Mouse (Mus musculus) liver, embryonic 15.5 days (tissue): Measurements from ENCODE around the gene Mamstr. TPM values are rescaled to one million over a fixed set of nuclear protein-coding genes. Genes with fewer than 3 reads are reported as not detected.
A peak's percentile ranks its signal among the peaks of the same experiment; 100 is the strongest.

Experiments used
- ATAC-seq: fragments of 200-750 bp; cut with Nextera tagmentation; 2 replicates; pipeline ENCODE4 v1.8.0; 2017; ENCODE audit warnings: moderate number of reproducible peaks, mild to moderate bottlenecking, moderate library complexity; ENCODE audit not compliant: insufficient read depth
- H3K27ac ChIP-seq: fragments of 300-500 bp; sonication (generic); replicated peaks from 2 replicates; pipeline ENCODE4 v1.5.1; 2015; ENCODE audit warnings: mild to moderate bottlenecking, inconsistent platforms
- H3K27me3 ChIP-seq: fragments of 300-500 bp; sonication (generic); 2 replicates; pipeline ENCODE4 v1.6.1; 2015; ENCODE audit warnings: mild to moderate bottlenecking, inconsistent platforms
- H3K36me3 ChIP-seq: fragments of 300-500 bp; sonication (generic); replicated peaks from 2 replicates; pipeline ENCODE4 v1.6.1; 2015; ENCODE audit warnings: moderate library complexity, mild to moderate bottlenecking, inconsistent platforms
- H3K4me1 ChIP-seq: fragments of 300-500 bp; sonication (generic); replicated peaks from 2 replicates; pipeline ENCODE4 v1.6.1; 2015; ENCODE audit warnings: inconsistent platforms
- H3K4me2 ChIP-seq: fragments of 300-500 bp; sonication (generic); 2 replicates; pipeline ENCODE4 v1.6.1; 2015; ENCODE audit warnings: moderate library complexity, mild to moderate bottlenecking, inconsistent platforms
- H3K4me3 ChIP-seq: fragments of 300-500 bp; sonication (generic); replicated peaks from 2 replicates; pipeline ENCODE4 v1.5.1; 2015; ENCODE audit warnings: mild to moderate bottlenecking, inconsistent platforms
- H3K9ac ChIP-seq: fragments of 300-500 bp; sonication (generic); 2 replicates; pipeline ENCODE4 v1.6.1; 2015; ENCODE audit warnings: moderate library complexity, mild to moderate bottlenecking, inconsistent platforms
- H3K9me3 ChIP-seq: fragments of 300-500 bp; sonication (generic); replicated peaks from 2 replicates; pipeline ENCODE4 v1.6.1; 2016; ENCODE audit warnings: inconsistent platforms
- WGBS: fragments of 180-500 bp; shearing (Covaris S2); methylation state at CpG from one replicate; pipeline ENCODE4 v1.1.7; 2015; ENCODE audit warnings: mixed read lengths; ENCODE audit not compliant: insufficient replicate concordance; 5-methylcytosine and 5-hydroxymethylcytosine counted together
- polyA plus RNA-seq: library from polyadenylated mRNA; unstranded; fragments of >200 nt; fragmentation: Nextera tagmentation; extraction: Ambion mirVana; gene quantifications from 2 replicates; pipeline ENCODE4 v1.2.1, GENCODE M21; 2015

The Mamstr gene
- 0.91 and 1.2 TPM in 2 replicates for polyA plus RNA-seq

- peaks cover 17% of the 10 kb centered on the region for H3K27me3 ChIP-seq
- H3K9me3 ChIP-seq: no peaks in the 10 kb centered on the region
- peaks cover 16% of the 10 kb centered on the region for H3K4me1 ChIP-seq
- no peaks in the 10 kb centered on the region for H3K36me3 ChIP-seq
- no peak within 1 kb of the TSS for H3K27ac ChIP-seq
- no peak within 1 kb of the TSS for H3K4me3 ChIP-seq
- ATAC-seq: no peak
- 59% methylated on average over 19 of the region's 19 CpGs for WGBS
- no peak within 1 kb of the TSS for H3K9ac ChIP-seq
- H3K4me2 ChIP-seq: no peak within 1 kb of the TSS
Measured at GRCm38 (mm10) chr7:45639561-45640027, at the start of gene Mamstr. Gene Mamstr (plus strand): TSS chr7:45639977.

DNA sequence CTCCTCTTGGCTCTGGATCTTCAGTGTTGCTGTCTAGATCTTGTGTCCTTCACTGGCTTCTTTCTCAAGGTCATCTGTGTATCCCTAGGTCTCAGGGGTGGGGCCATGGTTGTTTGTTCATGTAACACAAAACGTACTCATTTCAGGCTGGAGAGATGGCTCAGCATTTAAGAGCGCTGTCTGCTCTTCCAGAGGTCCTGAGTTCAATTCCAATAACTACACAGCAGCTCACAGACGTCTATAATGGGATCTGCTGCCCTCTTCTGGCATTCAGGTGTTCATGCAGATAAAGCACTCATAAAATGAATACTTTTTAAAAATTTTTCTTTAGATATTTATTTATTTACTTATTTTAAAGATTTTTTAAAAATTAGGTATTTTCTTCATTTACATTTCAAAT, 48.9 kb upstream of the Mamstr start:
- no peak for ATAC-seq
- Histone ChIP-seq H3K9ac (no peak overlapping the region), H3K4me2 (no peak overlapping the region), H3K4me3 (no peak overlapping the region), H3K27me3 (no peaks in the 10 kb centered on the region), H3K36me3 (peaks cover 14% of the 10 kb centered on the region), H3K9me3 (no peaks in the 10 kb centered on the region), H3K4me1 (peaks cover 21% of the 10 kb centered on the region), H3K27ac (no peak overlapping the region)
- WGBS: 51% methylated on average over 3 of the region's 3 CpGs

- Histone ChIP-seq H3K4me2 (no peak overlapping the region), H3K27ac (no peak overlapping the region), H3K4me1 (peaks cover 21% of the 10 kb centered on the region), H3K9me3 (no peaks in the 10 kb centered on the region), H3K4me3 (no peak overlapping the region), H3K36me3 (peaks cover 11% of the 10 kb centered on the region; the same call in 1 of the 2 replicates), H3K27me3 (no peaks in the 10 kb centered on the region), H3K9ac (no peak overlapping the region)
- WGBS: 56% methylated on average over 7 of the region's 7 CpGs
- no peak for ATAC-seq
Measured at GRCm38 (mm10) chr7:45591880-45592279, 47.9 kb upstream of the Mamstr start.

DNA sequence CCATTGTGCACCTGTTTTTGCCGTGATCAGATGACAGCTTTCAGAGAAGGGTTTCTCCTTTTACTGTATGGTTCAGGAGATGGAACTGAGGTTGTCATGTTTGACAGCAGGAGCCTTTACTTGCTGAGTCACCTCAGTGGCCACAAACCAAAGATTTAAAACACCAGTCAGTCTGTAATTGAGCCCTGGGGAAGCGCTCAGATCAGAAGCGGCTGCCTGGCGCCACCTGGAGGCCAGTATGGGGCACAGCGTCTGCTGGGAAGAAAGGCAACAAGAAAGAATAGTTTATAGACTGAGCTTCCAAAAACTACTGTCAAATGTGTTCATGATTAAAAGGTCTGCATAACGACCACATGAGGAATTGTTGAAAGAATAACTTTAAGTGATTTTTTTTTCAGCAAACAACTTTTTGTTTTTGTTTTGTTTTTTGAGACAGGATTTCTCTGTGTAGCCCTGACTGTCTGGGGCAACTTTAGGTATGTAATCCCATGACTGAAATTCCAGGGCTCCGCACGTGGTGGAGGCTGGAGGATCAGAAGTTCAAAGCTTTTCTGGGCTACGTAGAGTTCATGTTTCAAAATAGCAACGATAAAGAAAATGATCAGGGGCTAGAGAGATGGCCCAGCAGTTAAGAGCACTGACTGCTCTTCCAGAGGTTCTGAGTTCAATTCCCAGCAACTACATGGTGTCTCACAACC, 46.5 kb upstream of the Mamstr start:
- no peak for ATAC-seq
- no peak overlapping the region for H3K4me3 ChIP-seq
- no peaks in the 10 kb centered on the region for H3K27me3 ChIP-seq
- H3K4me1 ChIP-seq: peaks cover 21% of the 10 kb centered on the region
- no peak overlapping the region for H3K9ac ChIP-seq
- WGBS: 21% methylated on average over 10 of the region's 10 CpGs
- H3K27ac ChIP-seq: no peak overlapping the region
- no peak overlapping the region for H3K4me2 ChIP-seq
- no peaks in the 10 kb centered on the region for H3K9me3 ChIP-seq
- peaks cover 1% of the 10 kb centered on the region; the same call in 1 of the 2 replicates for H3K36me3 ChIP-seq

DNA sequence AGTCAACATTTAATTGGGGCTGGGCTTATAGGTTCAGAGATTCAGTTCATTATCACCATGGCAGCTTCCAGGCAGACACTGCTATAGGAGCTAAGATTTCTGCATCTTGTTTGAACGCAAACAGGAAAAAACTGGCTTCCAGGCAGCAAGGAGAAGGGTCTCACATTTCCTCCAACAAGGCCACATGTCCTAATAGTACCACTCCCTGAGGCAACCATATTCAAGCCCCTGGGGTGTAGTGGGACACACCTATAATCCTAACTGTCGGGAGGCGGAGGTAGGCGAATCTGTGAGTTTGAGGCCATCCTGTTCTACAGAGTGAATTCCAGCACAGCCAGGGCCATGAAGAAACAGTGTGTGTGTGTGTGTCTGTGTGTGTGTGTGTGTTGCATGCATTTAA, 44.6 kb upstream of the Mamstr start:
- 68% methylated on average over 4 of the region's 4 CpGs for WGBS
- H3K27me3 ChIP-seq: no peaks in the 10 kb centered on the region
- H3K4me2 ChIP-seq: no peak overlapping the region
- no peaks in the 10 kb centered on the region for H3K9me3 ChIP-seq
- no peaks in the 10 kb centered on the region for H3K36me3 ChIP-seq
- no peak overlapping the region for H3K4me3 ChIP-seq
- H3K27ac ChIP-seq: no peak overlapping the region
- H3K9ac ChIP-seq: no peak overlapping the region
- H3K4me1 ChIP-seq: peaks cover 12% of the 10 kb centered on the region
- no peak for ATAC-seq

DNA sequence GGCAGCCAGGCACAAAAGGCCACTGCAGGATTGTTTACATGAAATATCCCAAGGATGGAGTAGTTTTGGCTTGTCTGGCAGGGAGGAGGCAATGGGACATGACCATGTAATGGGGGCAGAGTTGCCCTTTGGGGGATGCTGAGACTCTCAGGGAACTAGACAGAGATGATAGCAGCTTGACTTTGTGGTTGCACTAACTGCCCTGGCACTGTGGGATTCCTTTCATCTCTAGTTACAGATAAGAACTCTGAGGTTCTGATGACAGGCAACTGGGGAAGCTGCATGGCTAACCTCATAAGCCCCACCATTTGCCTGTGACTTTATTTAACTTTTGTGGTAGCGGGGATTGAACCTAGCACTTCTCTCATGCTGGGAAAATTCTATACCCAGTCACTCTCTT, 43.7 kb upstream of the Mamstr start:
- Histone ChIP-seq H3K9me3 (no peaks in the 10 kb centered on the region), H3K9ac (no peak overlapping the region), H3K27ac (no peak overlapping the region), H3K27me3 (no peaks in the 10 kb centered on the region), H3K36me3 (no peaks in the 10 kb centered on the region), H3K4me3 (no peak overlapping the region), H3K4me1 (peaks cover 11% of the 10 kb centered on the region), H3K4me2 (no peak overlapping the region)
- ATAC-seq: no peak
- WGBS: 32% methylated on average over 1 of the region's 1 CpGs

DNA sequence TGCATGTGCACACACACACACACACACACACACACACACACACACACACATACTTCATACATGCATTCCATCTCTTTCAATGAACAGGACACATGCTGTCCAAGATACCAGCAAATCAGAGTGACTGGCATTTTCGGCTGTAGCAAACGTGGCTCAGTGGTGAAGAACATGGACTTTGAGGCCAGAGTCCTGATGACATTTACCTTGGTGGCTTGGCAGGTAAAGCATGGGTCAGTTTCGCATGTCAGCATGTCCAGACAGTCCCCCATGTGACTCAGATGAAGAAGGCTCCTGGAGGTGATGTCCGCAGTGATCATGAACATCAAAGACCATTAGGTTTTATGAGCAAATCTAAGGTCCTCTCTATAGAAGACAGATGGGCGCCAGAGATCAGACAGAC, 42.8 kb upstream of the Mamstr start:
- no peak overlapping the region for H3K27ac ChIP-seq
- peaks cover 11% of the 10 kb centered on the region for H3K4me1 ChIP-seq
- H3K36me3 ChIP-seq: no peaks in the 10 kb centered on the region
- H3K4me3 ChIP-seq: no peak overlapping the region
- no peaks in the 10 kb centered on the region for H3K27me3 ChIP-seq
- no peak for ATAC-seq
- H3K4me2 ChIP-seq: no peak overlapping the region
- H3K9me3 ChIP-seq: no peaks in the 10 kb centered on the region
- no peak overlapping the region for H3K9ac ChIP-seq
- WGBS: 65% methylated on average over 5 of the region's 5 CpGs

- no peak overlapping the region for H3K4me3 ChIP-seq
- H3K9ac ChIP-seq: no peak overlapping the region
- no peaks in the 10 kb centered on the region for H3K9me3 ChIP-seq
- WGBS: 73% methylated on average over 6 of the region's 6 CpGs
- ATAC-seq: no peak
- no peaks in the 10 kb centered on the region for H3K36me3 ChIP-seq
- H3K27ac ChIP-seq: no peak overlapping the region
- peaks cover 9% of the 10 kb centered on the region for H3K4me1 ChIP-seq
- H3K27me3 ChIP-seq: no peaks in the 10 kb centered on the region
- H3K4me2 ChIP-seq: no peak overlapping the region
Measured at GRCm38 (mm10) chr7:45597527-45597926, 42.2 kb upstream of the Mamstr start.

- H3K9ac ChIP-seq: no peak overlapping the region
- 53% methylated on average over 18 of the region's 18 CpGs for whole genome bisulfite sequencing
- H3K27me3 ChIP-seq: no peaks in the 10 kb centered on the region
- ATAC-seq: no peak
- no peaks in the 10 kb centered on the region for H3K9me3 ChIP-seq
- H3K36me3 ChIP-seq: no peaks in the 10 kb centered on the region
- H3K27ac ChIP-seq: no peak overlapping the region
- H3K4me1 ChIP-seq: peaks cover 6% of the 10 kb centered on the region; the same call in 1 of the 2 replicates
- peak overlapping the region; percentile 16; the same call in 1 of the 2 replicates for H3K4me2 ChIP-seq
- H3K4me3 ChIP-seq: no peak overlapping the region
Measured at GRCm38 (mm10) chr7:45598960-45599879, 40.6 kb upstream of the Mamstr start.

- 65% methylated on average over 9 of the region's 9 CpGs for WGBS
- Histone ChIP-seq H3K9me3 (no peaks in the 10 kb centered on the region), H3K4me2 (no peak overlapping the region), H3K27ac (no peak overlapping the region), H3K4me3 (no peak overlapping the region), H3K9ac (no peak overlapping the region), H3K36me3 (no peaks in the 10 kb centered on the region), H3K27me3 (no peaks in the 10 kb centered on the region), H3K4me1 (no peaks in the 10 kb centered on the region; the same call in 1 of the 2 replicates)
- no peak for ATAC-seq
Measured at GRCm38 (mm10) chr7:45605704-45606289, 34.0 kb upstream of the Mamstr start.

DNA sequence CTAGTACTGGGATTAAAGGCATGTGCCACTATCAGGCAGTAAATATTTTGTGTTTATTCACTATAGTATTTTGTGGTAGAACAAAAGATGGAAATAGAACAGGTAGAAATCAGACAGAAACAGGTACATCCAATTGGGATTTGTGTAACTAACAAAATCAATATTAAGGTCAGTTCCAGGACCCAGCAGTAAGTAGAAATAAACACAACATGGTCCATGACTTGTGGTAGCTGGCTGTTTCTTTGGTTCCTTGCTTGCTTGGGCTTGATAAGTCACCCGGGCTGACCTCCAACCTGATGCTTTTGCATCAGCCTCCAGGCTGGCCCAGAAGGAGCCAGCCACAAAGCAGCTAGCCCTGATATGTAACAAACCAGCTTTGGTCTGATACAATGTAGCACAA, 30.3 kb upstream of the Mamstr start:
- Histone ChIP-seq H3K4me3 (no peak overlapping the region), H3K4me2 (no peak overlapping the region), H3K9ac (no peak overlapping the region), H3K36me3 (no peaks in the 10 kb centered on the region), H3K9me3 (no peaks in the 10 kb centered on the region), H3K27ac (no peak overlapping the region), H3K4me1 (no peaks in the 10 kb centered on the region; the same call in 1 of the 2 replicates), H3K27me3 (no peaks in the 10 kb centered on the region)
- 40% methylated on average over 1 of the region's 1 CpGs for WGBS
- ATAC-seq: no peak
